Mouse (Mus musculus) myocyte (in vitro differentiated cells): ENCODE results near the gene Kif2c.

ENCODE experiments used
- CEBPB ChIP-seq: IDR thresholded peaks from 2 replicates; pipeline ENCODE4 v1.6.1; 2011; ENCODE audit warnings: mild to moderate bottlenecking, moderate library complexity; ENCODE audit not compliant: poor library complexity, insufficient read depth, severe bottlenecking
- MYOD1 ChIP-seq, 3 experiments: IDR thresholded peaks; one replicate each; pipeline ENCODE4 v1.6.1; 2011; ENCODE audit warnings: control low read depth in 2 of 3, low read depth in 2 of 3, mild to moderate bottlenecking in 2 of 3, moderate library complexity in 1 of 3; ENCODE audit not compliant: insufficient read length in 2 of 3, control insufficient read depth in 1 of 3
- POLR2A ChIP-seq: IDR thresholded peaks from one replicate; pipeline ENCODE4 v1.6.1; 2011; ENCODE audit warnings: low read depth, mild to moderate bottlenecking, control low read depth, moderate library complexity; ENCODE audit not compliant: insufficient read length
- REST ChIP-seq: IDR thresholded peaks from one replicate; pipeline ENCODE4 v1.6.1; 2011; ENCODE audit warnings: mild to moderate bottlenecking, control low read depth, moderate library complexity; ENCODE audit not compliant: insufficient read depth, insufficient read length
- TCF12 ChIP-seq: IDR thresholded peaks from one replicate; pipeline ENCODE4 v1.6.1; 2011; ENCODE audit warnings: mild to moderate bottlenecking, control low read depth; ENCODE audit not compliant: poor library complexity, insufficient read depth, severe bottlenecking
- TCF3 ChIP-seq: IDR thresholded peaks from one replicate; pipeline ENCODE4 v1.6.1; 2011; ENCODE audit warnings: low read depth, control low read depth; ENCODE audit not compliant: insufficient read length
- USF1 ChIP-seq: IDR thresholded peaks from one replicate; pipeline ENCODE4 v1.6.1; 2011; ENCODE audit warnings: low read depth, mild to moderate bottlenecking, control low read depth, moderate library complexity

- TF ChIP-seq MYOD1 (IDR thresholded peaks at IDR 0.05; ENCODE audit: control insufficient read depth in 1 of 3, insufficient read length in 2 of 3, low read depth in 2 of 3) (no peak), POLR2A (no peak), TCF12 (no peak), CEBPB (no peak), USF1 (no peak), TCF3 (no peak), REST (no peak)
Observed at GRCm38 (mm10) chr4:117231208-117231607, 48.8 kb upstream of the Kif2c start.
